9 mouse cellular contexts compared by ENCODE assay signal in the genomic region with DNA sequence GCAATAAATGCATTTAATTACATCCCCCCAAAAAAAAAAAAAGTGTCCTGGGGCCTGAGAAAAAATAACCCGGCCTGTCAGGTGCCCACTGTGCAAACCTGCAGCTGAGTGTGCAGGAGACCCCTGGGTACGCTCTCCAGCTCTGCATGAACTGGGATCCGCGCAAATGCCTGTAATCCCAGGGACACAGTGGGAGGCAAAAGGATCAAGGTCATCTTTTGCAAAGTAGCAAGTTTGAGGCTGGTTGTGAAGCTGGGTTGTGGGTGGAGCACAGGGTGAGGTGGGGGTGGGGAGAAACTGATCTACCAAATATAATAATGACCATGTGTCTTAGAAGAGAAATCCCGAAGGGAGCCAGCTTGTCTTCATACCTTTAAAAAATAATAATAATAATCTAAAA. TPM values are rescaled to one million over a fixed set of nuclear protein-coding genes. Genes with fewer than 3 reads are reported as not detected.
DNase-seq lines count a peak whose midpoint lies in the region; ATAC-seq and TF ChIP-seq lines count a peak whose summit lies in the region.
"Had no signal": no experiment of that assay in that cellular context is flagged by ENCODE, and none has a peak within 500 bp of the region (broad histone marks: within the 10 kb centered on the region; RNA-seq: fewer than 3 reads in every experiment).

No protein-coding gene starts in this region.

- WGBS in kidney, embryonic 16.5 days, result 70% methylated on average over 5 of the region's 5 CpGs
- WGBS in hindbrain, postnatal 0 days, result 54% methylated on average over 5 of the region's 5 CpGs

- H3K36me3 ChIP-seq in kidney, embryonic 16.5 days (ENCODE audit: insufficient read depth, low read length), result 0 out of 2 replicates have a peak, but pooled peaks cover 4% of the 10 kb centered on the region
- no peaks in the 10 kb centered on the region for H3K36me3 ChIP-seq in hindbrain, postnatal 0 days (ENCODE audit: insufficient read depth, low read length)

- TF ChIP-seq POLR2A in bone marrow macrophage, adult 2 months (IDR thresholded peaks at IDR 0.05; ENCODE audit: borderline replicate concordance, low read depth, low read length), result no peak

- peak overlapping the region; percentile 99; the same call in 1 of the 2 replicates for H3K4me2 ChIP-seq in kidney, embryonic 16.5 days (replicated peaks; ENCODE audit: low read depth, low read length)
- H3K4me2 ChIP-seq in hindbrain, postnatal 0 days (ENCODE audit: low read depth, low read length), result peak overlapping the region; percentile 87

- H3K4me1 ChIP-seq in kidney, embryonic 16.5 days (ENCODE audit: insufficient read depth, low read length), result peaks cover 16% of the 10 kb centered on the region
- H3K4me1 ChIP-seq in bone marrow macrophage, adult 2 months (ENCODE audit: control insufficient read depth, insufficient read depth, low read length), result peaks cover 10% of the 10 kb centered on the region
- 0 out of 2 replicates have a peak, but pooled peaks cover 3% of the 10 kb centered on the region for H3K4me1 ChIP-seq in hindbrain, postnatal 0 days (ENCODE audit: insufficient read depth, low read length)

- no peaks in the 10 kb centered on the region for H3K27me3 ChIP-seq in kidney, embryonic 16.5 days (ENCODE audit: insufficient read depth, low read length)
- H3K27me3 ChIP-seq in hindbrain, postnatal 0 days (ENCODE audit: insufficient read depth, low read length), result no peaks in the 10 kb centered on the region

- no peak overlapping the region for H3K4me3 ChIP-seq in kidney, embryonic 16.5 days (ENCODE audit: low read length)
- H3K4me3 ChIP-seq in bone marrow macrophage, adult 2 months (ENCODE audit: insufficient read depth, low read length), result peak overlapping the region; percentile 26; the same call in 1 of the 2 replicates
- no peak overlapping the region for H3K4me3 ChIP-seq in hindbrain, postnatal 0 days (ENCODE audit: low read length)

- no peak for DNase-seq in kidney, adult 8-10 months
- no peak for DNase-seq in hindbrain, postnatal 0 days (ENCODE audit: low spot score)
- DNase-seq in retina, embryonic 14.5 days (ENCODE audit: low spot score), result peak; percentile 10
- no peak for DNase-seq in layer of hippocampus, postnatal 14 days (ENCODE audit: low spot score in 2 of 2)
- DNase-seq in layer of hippocampus, adult 11-12 months (ENCODE audit: low spot score), result no peak
- DNase-seq: kidney, postnatal 10 days; thymus, postnatal 25 days had no signal

- H3K27ac ChIP-seq in kidney, embryonic 16.5 days (ENCODE audit: low read length), result no peak overlapping the region
- no peak overlapping the region for H3K27ac ChIP-seq in bone marrow macrophage, adult 2 months (ENCODE audit: insufficient read depth, low read depth, low read length)
- no peak overlapping the region for H3K27ac ChIP-seq in hindbrain, postnatal 0 days

- no peak for TF ChIP-seq CTCF in bone marrow macrophage, adult 2 months (IDR thresholded peaks at IDR 0.05; ENCODE audit: low read depth, low read length)
- no peak for TF ChIP-seq CTCF in hindbrain, postnatal 0 days (IDR thresholded peaks at IDR 0.05; ENCODE audit: low read depth)

- no peak for ATAC-seq in kidney, embryonic 16.5 days (ENCODE audit: low FRiP score, low TSS enrichment)
- ATAC-seq in hindbrain, postnatal 0 days, result no peak

- H3K9me3 ChIP-seq in kidney, embryonic 16.5 days (ENCODE audit: low read length), result no peaks in the 10 kb centered on the region
- H3K9me3 ChIP-seq in hindbrain, postnatal 0 days (ENCODE audit: low read length), result no peaks in the 10 kb centered on the region

- H3K9ac ChIP-seq in kidney, embryonic 16.5 days (replicated peaks; ENCODE audit: low read length), result no peak overlapping the region
- no peak overlapping the region for H3K9ac ChIP-seq in hindbrain, postnatal 0 days (replicated peaks; ENCODE audit: low read length)

RNA-seq across cellular contexts. Expression of a gene that starts 1.8 kb away (rescaled TPM):
- polyA plus RNA-seq in kidney, embryonic 16.5 days (2015; fragmentation: Nextera tagmentation; extraction: Ambion mirVana), result 16.7 and 19.0 TPM in 2 replicates
- 3.7 and 3.9 TPM in 2 replicates for polyA plus RNA-seq in bone marrow macrophage, adult 2 months (2012; ENCODE audit: insufficient read depth, insufficient read length, missing spikeins)
- 58.5 and 71.1 TPM in 2 replicates for total RNA-seq in hindbrain, postnatal 0 days (2014; rRNA removed)
- 35.3 and 42.3 TPM in 2 replicates for polyA plus RNA-seq in hindbrain, postnatal 0 days (2015; fragmentation: Nextera tagmentation; extraction: Ambion mirVana)
- total RNA-seq in layer of hippocampus, postnatal 14 days (2021), result 10 to 100 TPM; 47.5 to 48.2 TPM
